Mouse (Mus musculus) c-Kit-positive CD71-negative TER-119-negative erythroid progenitor cells, embryonic 14.5 days (primary cell): ENCODE results near the gene D030056L22Rik.
"Not testable (repeated sequence)": the region's sequence is repeated elsewhere in the genome, so short reads cannot be mapped to it uniquely, and the experiment has no call there.

ENCODE experiments used
- DNase-seq: peaks from one replicate; pipeline ENCODE4 v3.0.0-alpha.2; 2013; ENCODE audit warnings: low read depth

D030056L22Rik gene

GRCm38 (mm10) chr19:18712866-18713300 is at the start of gene D030056L22Rik:
Gene D030056L22Rik (plus strand): TSS chr19:18713193.
- DNase-seq: peak; percentile 99

- no peak for DNase-seq
Measured at GRCm38 (mm10) chr19:18663904-18664303, 49.1 kb upstream of the D030056L22Rik start.

- no peak for DNase-seq
Measured at GRCm38 (mm10) chr19:18666966-18667365, 46.0 kb upstream of the D030056L22Rik start.

GRCm38 (mm10) chr19:18669551-18669950 is 43.4 kb upstream of the D030056L22Rik start:
- no peak for DNase-seq

GRCm38 (mm10) chr19:18670608-18671007 is 42.4 kb upstream of the D030056L22Rik start, which contains the start of gene Carnmt1:
Gene Carnmt1 (plus strand): TSS chr19:18670764.
- DNase-seq: peak; percentile 96

- no peak for DNase-seq
Measured at GRCm38 (mm10) chr19:18671056-18671741, 41.8 kb upstream of the D030056L22Rik start.

- no peak for DNase-seq
Measured at GRCm38 (mm10) chr19:18672498-18672897, 40.5 kb upstream of the D030056L22Rik start.

GRCm38 (mm10) chr19:18673116-18673515 is 39.9 kb upstream of the D030056L22Rik start:
- no peak for DNase-seq

- no peak for DNase-seq
Measured at GRCm38 (mm10) chr19:18682142-18682541, 30.9 kb upstream of the D030056L22Rik start.

GRCm38 (mm10) chr19:18687556-18687955 is 25.4 kb upstream of the D030056L22Rik start:
- peak; percentile 64 for DNase-seq

GRCm38 (mm10) chr19:18692176-18692575 is 20.8 kb upstream of the D030056L22Rik start:
- no peak for DNase-seq

- no peak for DNase-seq
Measured at GRCm38 (mm10) chr19:18692768-18693167, 20.2 kb upstream of the D030056L22Rik start.

- no peak for DNase-seq
Measured at GRCm38 (mm10) chr19:18695116-18695515, 17.9 kb upstream of the D030056L22Rik start.

GRCm38 (mm10) chr19:18695552-18695951 is 17.4 kb upstream of the D030056L22Rik start:
- DNase-seq: no peak

GRCm38 (mm10) chr19:18708101-18708500 is 4.9 kb upstream of the D030056L22Rik start:
- no peak for DNase-seq

GRCm38 (mm10) chr19:18710903-18711302 is 2.1 kb upstream of the D030056L22Rik start:
- no peak for DNase-seq

GRCm38 (mm10) chr19:18711589-18711988 is 1.4 kb upstream of the D030056L22Rik start:
- no peak for DNase-seq

- DNase-seq: no peak
Measured at GRCm38 (mm10) chr19:18712153-18712865, 684 bp upstream of the D030056L22Rik start.

- DNase-seq: not testable (repeated sequence)
Measured at GRCm38 (mm10) chr19:18713357-18713756, 364 bp downstream of the D030056L22Rik start.

GRCm38 (mm10) chr19:18716374-18716773 is 3.4 kb downstream of the D030056L22Rik start:
- DNase-seq: peak; percentile 74

GRCm38 (mm10) chr19:18720337-18720736 is 7.3 kb downstream of the D030056L22Rik start:
- DNase-seq: no peak

- no peak for DNase-seq
Measured at GRCm38 (mm10) chr19:18725186-18725585, 12.2 kb downstream of the D030056L22Rik start.

GRCm38 (mm10) chr19:18730255-18730654 is 17.3 kb downstream of the D030056L22Rik start:
- DNase-seq: no peak
